Mouse (Mus musculus): ENCODE data around the gene Ano5.

DNA sequence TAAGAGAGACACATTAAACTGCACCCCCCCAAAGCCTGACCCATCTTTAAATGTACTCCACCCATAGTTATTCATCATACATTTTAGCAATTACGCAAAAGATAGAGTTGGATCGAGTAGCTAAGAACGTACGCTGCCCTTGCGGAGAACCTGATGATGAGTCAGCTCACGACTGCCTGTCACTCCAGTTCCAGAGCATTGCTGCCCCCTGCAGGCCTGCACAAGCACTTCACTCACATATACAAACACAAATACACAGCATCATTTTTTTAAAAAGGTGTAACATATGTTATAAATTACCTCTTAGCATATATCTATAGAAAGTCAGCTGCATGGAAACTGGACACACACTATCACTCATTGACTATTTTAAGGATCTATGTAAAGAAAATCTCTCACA lies 29.9 kb downstream of the Ano5 start:
- TF ChIP-seq CTCF (IDR thresholded peaks at IDR 0.05; ENCODE audit: extremely low read depth, insufficient read length, insufficient replicate concordance, low read depth, low read length): peak; percentile 18; the same call in 1 of the 2 replicates
- TF ChIP-seq POLR2A (IDR thresholded peaks at IDR 0.05; ENCODE audit: low read depth, low read length): no peak

Data from small intestine, adult 2 months (tissue).